Mouse (Mus musculus) spleen, postnatal 4 days (tissue): ENCODE measurements around the gene Park7.

ENCODE experiments used
- DNase-seq, 2 experiments: peaks; one replicate each; pipeline ENCODE4 v3.0.0; 2022; ENCODE audit warnings: low spot score in 2 of 2

Gene Park7

DNA sequence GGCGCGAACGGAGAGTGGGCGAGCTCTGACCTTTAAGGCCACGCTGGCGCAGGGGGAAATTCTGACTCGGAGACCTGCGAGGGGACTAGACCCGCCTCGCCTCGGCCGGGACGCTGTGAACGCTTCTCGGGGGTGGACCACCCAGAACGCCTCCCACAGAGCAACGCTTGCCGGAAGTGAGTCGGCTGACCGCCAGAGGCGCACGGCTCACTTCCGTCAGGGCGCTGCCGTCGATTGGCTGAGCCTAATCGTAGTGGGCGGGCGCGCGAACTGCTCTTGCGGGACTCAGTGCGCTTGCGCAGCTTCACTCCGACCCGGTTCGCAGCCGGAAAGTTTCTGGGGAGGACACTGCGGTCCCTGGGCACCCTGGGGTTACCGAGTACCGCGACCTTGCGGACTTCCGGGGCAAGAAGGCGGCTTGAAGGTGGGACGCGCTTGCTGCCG, at the start of gene Park7, which contains the start of gene Tnfrsf9:
Gene Park7, minus strand, starts transcription at position 148 of the 444 bp plus-strand sequence.
Gene Tnfrsf9, plus strand, starts transcription at position 273 of the 444 bp plus-strand sequence.
- peak; percentile 96 to 98 for DNase-seq

DNA sequence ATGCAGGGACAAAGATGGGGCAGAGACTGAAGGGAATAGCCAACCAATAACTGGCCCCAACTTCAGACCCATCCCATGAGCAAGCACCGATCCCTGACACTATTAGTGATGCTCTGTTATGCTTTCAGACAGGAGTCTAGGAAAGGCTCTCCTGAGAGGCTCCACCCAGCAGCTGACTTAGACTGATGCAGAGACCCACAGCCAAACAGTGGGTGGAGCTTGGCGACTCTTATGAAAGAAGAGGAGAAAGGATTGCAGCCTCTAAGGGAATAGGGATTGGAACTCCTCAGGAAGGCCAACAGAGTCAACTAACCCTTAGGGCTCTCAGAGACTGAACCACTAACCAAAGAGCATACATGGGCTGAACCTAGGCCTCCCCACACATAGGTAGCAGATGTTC, 49.5 kb upstream of the Park7 start:
- DNase-seq, result no peak

DNA sequence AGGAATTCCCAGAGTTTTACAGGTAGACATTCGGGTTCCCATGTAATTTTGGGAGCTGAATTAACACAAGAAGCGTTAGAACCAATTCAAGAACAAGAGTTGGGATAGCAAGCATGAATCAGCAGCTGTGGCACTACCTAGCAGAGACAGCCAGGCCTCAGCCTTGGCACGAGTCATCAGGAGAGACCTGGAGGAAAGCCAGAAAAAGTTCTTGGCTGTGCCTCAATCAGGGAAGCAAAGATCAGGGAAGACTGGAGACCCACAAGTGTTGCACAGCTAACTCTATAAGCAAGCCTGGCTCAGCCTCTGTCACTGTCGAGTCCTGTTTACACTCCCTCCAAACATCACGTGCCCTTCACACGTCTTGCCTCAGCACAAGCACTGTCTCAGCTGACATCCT, 48.0 kb upstream of the Park7 start:
- DNase-seq, result no peak

DNA sequence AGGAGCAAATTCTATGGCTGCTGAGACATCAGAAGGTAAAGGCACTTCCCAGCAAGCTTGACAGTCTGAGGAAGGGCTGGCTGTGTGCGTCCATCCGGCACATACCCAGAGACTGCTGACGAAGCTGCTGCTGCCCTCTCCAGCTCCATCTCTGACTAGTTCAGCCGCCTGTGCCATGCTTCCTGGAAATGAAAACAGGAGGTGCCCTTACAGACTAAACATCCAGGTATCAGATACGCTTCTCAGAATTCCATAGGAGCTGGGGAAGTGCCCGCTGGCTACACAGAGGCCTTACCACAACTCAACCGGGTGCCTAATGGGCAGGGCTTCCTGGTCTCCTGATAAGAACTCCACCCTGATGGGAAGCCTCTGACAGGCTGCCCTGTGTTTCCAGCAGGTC, 44.3 kb upstream of the Park7 start:
- no peak for DNase-seq

DNA sequence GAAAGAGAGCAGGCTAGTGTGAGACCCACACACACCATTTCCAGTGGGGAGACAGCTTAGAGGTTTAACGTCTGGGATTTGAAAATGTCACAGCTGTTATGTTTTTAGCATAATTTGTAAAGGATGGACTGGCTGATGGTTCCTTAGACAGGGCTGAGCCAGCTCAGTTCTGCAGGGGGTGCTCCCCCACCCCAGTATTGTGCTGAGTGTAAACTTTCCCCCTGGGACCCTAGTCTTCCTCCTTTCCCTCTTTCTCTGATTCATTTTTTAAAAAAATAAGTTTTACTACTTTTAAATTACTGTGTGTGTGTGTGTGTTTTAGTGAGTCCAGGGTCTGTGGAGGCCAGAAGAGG, 42.8 kb upstream of the Park7 start:
- no peak for DNase-seq

DNA sequence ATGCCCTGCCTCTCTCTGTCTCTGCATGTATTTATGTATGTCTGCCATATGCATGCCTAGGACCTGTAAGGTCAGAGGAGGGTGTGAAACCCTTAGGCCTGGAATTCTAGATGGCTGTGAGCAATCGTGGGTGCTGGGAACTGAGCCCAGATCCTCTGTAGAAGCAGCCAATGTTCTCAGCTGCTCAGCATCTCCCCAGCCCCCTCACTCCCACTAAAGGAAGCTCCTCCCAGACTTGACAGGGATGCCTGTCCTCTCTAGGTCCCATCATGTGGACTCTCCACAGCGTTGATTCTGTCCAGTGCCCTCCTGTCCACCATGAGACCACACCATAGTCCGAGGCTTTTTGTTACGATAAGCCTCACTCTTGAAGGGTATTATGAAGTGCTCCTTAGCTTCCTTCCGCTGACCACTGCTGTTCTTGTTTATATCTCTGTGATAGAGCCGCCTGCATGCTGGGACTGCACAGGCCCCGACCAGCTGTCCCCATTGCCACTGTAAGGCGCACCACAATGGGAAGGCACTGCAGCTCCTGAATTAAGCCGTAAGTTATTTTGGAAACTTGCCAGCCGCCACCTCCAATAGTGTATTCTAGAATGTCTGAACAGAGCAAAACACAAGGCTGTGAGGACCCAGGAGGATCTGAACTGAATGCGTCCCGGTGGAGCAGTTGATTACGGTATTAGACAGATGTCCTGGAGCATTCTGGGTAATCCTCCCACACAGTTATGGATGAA, 42.3 kb upstream of the Park7 start:
- DNase-seq, result no peak

DNA sequence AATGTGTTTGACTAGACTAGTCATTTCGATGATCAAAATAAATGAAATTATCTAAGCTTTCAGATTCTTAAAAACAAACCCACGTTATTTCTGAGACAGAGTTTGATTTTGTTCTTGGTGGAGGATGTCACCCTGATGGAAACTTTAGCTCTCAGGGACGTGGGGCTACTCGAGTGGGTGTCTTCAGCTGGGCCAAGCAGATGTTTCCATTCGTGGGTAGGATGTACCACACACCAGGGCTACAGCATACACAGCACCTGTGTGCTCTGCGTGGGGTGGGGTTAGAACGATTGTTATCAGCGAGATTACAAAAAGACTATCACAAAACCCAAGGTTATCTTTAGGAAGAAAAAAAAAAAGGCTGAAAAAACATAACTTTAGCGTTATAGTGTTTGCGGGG, 36.7 kb upstream of the Park7 start:
- DNase-seq, result no peak

DNA sequence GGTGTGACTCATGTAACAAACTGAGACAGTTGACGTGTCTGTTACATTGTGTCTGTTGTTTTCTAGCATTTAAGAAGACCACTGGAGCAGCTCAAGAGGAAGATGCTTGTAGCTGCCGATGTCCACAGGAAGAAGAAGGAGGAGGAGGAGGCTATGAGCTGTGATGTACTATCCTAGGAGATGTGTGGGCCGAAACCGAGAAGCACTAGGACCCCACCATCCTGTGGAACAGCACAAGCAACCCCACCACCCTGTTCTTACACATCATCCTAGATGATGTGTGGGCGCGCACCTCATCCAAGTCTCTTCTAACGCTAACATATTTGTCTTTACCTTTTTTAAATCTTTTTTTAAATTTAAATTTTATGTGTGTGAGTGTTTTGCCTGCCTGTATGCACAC, 30.5 kb upstream of the Park7 start:
- no peak for DNase-seq

DNA sequence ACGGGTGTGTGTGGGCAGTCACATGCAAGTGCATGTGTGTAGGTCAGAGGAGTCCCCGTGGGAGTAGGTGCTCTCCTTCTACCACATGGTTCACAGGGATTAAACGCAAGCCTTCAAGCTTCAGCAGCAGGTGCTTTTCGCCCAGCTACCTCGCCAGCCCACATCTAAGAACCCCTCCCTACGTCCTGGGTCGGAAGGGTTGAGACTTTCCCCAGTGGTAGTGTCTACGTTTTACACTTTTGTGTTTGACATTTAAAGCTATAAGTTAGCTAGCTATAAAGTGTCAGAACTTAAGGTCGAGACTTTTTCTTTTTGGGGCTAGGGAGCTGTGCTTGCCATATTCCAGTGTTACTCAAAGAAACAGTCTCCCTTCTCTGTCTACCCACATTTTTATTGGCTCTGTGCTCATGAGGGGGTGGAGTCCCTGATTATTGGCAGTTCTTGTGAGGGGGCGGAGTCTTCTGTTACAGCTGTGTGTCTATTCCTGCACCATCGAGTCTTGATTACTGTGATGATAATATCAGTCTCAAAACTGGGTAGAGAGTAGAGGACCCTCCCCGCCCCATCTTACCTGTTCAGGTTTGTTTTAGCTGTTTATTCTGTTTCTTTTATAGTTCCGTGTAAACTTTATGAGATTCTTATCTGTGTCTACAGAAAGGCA, 25.9 kb upstream of the Park7 start:
- DNase-seq, result no peak

DNA sequence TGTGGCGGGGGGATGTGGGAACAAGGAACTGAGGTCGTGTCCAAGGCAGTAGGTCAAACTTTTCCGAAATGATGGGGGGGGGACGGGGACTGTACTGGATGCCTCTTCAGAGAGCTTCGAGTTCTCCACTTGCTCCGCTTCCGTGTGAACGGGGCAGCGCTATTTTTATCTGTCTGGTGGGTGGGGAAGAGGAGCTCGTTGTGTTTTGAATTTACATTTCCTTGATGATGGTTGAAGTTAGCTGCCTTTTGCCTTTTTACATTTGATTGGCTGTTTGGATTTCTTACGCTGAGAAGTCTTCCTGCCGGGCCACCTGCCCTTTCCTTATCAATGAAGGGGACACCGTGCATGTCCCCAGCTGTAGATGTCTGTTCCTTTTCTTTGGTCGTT, 23.8 kb upstream of the Park7 start:
- DNase-seq, result no peak

DNA sequence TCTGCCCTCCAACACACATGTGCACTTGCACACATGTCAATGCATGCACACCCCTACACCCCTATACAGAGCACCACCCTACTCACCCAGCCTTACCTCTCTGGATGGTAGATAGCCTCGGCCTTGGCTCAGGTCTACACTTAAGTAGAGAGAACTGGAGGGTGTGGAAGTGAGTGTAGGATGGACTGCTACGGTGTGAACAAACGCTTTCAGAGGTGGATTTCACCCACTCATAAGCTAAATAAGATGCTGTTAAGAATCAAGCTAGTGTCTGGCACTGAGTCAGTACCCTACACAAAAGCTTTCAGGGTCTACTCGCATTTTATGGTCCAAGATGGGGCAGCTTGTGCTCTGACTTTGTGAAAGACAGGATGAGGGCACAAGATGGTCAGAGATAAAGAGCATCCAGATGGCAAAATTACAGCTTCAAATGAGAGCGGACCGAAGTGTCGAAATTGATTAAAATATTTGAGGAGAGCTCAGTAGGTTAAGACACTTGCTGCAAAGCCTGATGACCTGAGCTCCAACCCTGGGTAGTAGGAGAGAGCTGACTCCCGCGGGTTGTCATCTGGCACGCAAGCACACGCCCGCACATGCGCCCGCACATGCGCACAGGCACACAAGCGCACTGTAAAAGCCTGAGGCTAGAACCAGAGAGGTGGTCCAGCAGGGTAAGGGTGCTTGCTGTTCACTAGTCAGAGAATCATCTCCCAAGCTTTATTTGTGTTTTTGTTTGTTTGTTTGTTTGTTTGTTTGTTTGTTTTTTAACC, 23.2 kb upstream of the Park7 start:
- no peak for DNase-seq

DNA sequence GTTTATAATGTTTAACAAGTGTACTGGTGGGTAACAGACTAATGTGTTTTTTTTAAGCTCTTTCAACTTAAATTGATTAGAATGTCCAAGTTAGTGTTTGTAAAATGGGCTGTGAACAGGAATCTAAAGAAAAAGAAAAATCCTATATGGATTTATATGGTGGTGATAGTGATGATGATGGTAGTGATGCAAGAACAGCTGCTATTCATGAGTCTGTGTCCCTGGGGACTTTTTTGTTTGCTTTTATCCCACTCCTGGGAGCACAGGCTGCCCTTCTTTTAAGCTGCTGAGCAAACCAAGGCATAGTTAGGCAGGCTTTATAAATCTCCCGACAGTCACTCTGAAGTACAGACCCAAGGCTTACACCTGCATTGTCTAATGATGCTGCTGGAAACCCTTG, 19.3 kb upstream of the Park7 start:
- no peak for DNase-seq

DNA sequence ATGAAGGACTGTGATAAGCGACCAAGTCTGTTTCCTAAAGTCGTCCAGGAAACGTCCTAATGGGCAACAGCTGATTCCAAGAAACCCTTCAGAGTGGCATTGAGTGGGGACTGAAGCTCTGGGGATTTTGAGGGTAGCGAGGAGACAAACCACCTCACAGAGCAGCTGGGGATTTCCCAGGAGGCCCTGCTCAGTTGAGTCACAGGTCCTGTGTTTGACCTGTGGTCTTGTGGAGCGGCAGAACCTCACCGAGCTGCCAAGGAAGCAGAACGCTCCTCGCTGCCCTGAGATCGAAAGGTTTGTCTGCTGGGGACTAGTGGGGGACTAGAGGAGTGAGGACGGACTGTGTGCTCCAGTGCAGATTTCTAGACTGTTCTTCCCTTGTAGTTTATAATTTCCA, 13.6 kb upstream of the Park7 start:
- no peak for DNase-seq

DNA sequence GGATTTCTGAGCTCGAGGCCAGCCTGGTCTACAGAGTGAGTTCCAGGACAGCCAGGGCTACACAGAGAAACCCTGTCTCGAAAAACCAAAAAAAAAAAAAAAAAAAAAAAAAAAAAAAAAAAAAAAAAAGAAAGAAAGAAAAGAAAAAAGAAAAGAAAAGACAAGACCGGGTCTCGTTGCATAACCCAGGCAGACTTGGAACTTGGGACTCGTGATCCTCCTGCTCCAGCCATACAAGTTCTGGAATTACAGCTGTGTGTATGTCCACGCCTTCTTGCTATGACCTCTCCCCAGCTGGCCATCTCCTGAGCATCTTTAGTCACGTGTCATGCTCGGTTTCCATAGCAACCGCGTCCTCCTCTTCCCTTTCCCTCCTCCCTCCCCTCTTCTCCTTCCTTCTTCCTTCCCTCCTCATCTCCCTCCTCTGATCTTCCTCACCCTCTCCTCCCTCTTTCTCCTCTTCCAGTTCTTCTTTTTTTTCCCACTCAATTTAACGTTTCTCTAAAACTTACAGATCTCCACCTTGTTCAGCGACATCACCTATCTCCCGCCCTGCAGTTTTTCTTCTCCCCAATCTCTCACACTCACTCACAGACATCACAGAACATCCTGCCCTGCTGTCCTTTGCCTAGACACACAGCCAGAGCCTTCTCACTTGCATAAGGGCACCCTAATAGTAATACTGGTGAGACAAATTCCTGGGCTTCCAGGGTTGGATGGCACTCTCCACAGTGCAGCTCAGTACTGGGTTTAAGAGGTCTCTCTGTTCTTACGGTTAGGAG, 12.9 kb upstream of the Park7 start:
- DNase-seq, result no peak

DNA sequence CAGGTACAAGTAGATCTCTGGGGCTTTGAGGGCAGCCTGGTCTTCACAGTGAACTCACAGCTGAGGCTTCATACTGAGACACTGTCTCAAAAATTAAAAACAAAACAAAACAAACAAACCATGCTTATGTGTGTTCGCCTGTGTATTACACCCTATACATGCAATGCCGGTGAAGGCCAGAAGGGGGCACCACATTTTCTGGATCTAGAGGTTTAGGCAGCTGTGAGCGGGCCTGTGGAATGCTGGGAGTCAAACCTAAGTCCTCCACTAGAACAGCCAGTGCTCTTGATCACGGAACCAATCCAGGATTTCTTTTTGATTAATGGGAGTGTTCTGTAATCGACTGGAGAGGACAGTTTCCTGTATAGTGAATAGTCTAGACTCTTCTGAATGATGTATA, 11.7 kb upstream of the Park7 start:
- no peak for DNase-seq

DNA sequence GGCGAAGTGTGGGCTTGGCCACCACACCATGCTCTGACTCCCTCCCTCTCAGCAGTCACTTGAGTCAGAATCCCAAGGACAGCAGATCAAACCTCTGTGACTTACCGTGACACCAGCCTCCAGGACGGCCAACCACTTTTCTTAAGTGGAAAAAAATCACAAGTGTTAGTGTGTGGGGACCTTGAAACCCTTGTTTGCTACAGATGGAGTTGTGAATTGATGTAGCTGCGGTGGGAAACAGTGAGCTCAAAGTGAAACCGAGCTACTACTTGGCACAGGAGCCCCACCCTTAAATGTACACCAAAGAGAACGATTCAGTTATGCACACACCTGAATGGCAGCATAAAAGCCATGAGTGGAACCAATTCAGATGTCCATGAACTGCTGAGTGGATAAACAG, 10.7 kb upstream of the Park7 start:
- no peak for DNase-seq

DNA sequence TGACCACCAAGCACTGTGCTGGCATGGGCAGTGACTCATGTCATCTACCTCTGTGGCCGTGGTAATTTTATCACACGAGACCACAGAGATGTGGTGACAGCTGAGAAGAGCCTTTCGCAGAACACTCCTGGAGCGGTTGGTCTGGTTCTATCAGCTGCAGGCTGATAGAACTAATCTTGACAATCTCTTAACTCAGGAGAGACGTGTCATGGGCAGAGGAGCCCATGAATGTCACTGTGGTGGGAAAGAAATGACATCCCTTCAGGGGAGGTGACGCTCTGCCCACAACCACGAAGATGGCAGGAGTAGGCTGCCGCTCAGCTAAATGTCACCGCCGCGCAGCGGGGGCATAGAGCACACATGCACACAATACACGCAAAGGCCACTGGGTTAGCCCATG, 10.1 kb upstream of the Park7 start:
- no peak for DNase-seq

DNA sequence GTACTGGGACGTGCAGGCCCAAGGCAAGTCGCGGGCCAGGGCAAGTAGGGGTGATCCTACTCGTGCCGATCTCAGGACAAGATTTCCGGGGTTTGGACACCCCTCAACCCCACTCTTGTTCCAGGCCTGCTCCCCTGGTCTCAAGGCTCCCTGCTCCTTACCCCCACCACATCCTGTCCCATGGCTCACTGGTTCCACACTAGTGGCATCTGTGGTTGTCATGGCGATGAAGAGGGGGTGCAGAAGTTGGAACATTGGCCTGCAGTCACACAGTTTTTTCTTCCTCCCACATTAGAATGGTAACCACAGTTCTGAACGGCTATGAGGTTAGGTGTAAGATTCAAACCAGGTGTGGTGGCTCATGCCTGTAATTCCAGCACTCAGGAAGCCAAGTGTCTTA, 7.0 kb upstream of the Park7 start:
- DNase-seq, result no peak

DNA sequence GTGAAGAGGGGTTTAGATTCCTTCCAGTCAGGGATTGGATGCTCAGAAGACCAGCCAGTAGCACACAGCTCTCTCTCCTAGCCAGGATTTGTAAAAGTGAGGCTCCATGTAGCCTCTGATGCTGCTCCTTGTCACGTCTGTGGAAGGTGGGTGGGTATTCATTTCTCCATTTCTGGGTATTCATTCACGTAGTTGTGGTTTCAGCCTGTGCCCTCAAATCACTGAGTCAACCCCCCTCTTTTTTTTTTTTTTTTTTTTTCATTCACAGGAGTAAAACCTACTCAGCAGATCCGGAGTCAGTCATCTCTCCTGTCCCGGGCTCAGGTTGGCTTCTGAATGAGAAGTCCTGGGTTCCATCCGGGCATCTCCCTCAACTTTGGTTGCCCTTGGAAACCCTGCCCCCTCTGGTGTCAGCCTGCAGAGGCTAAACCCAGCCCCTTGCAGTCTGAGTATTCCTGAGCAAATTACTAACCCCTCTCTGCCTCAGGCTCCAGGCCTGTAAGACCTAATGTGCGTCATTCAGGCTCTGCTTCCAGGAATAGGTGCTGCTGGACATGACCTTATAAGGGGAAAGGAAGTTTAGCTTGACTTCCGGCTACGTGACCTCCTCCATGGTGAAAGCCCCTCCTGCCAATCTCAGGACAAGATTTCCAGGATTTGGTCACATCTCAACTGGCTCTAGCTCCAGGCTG, 3.2 kb upstream of the Park7 start:
- DNase-seq, result no peak

DNA sequence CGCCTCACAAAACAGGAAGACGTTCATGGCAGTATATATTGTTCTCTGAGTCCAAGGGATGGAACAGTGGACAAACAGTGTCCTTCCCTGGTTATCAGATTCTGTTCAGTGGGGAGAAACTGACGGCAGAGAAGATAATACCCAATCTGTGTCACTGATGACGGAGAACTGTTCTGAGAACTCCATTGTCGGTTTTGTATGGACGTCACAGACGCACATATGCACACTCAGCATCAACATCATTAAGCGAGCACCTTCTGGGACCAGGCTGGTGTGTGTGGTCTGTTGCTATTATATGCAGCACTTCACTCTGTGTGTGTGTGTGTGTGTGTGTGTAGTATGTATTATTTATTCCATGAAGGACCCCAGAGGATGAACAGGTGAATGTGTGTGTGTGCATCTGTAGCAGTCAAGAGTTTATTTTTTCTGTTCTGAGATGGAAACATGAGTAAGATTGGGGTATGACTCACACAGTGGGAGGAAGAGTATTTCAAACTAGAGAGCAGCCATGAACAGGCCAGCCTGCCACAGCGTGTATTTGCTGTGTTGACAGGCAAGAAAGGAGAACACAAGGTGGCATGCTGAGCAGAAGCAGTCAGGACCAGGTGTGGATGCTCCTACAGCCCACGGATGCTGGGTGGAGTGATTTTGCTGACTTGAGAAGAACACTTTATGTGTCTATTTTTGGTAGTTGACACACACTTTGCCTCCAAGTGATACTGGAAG, 1.1 kb upstream of the Park7 start:
- no peak for DNase-seq

DNA sequence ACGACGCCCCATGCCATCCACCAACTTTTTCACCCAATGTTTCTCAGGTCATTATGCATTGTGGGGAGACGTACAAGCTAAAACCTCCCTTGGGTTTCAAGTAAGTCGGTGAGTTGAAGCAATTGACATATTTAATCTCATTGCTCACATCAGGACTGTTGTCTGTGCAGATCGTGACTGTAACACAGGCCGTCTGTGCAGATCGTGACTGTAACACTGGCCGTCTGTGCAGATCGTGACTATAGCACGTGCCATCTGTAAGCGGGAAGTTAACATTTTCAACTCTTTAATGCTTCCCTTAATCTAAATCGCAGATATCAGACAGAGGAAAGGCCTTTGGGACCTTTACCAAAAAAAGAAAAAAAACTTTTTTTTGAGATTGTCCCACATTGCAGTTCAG, 494 bp downstream of the Park7 start:
- no peak for DNase-seq
